Mouse (Mus musculus): ENCODE data around the gene Hlx. TPM values are rescaled to one million over a fixed set of nuclear protein-coding genes. Genes with fewer than 3 reads are reported as not detected.

The Hlx gene
- total and polyA plus RNA-seq, 3 experiments: 2.4 to 9.6 TPM; not detected in 1

GRCm38 (mm10) chr1:184763866-184764265 is 31.4 kb upstream of the Hlx start:
- no peak for DNase-seq (ENCODE audit: low read depth, low spot score)
- TF ChIP-seq RCOR1 (IDR thresholded peaks at IDR 0.05; ENCODE audit: low read depth, low read length): no peak
- TF ChIP-seq BHLHE40 (IDR thresholded peaks at IDR 0.05; ENCODE audit: borderline replicate concordance, low read depth, low read length): no peak
- no peak for TF ChIP-seq SMC3 (IDR thresholded peaks at IDR 0.05; ENCODE audit: low read depth, low read length)
- TF ChIP-seq POLR2A (IDR thresholded peaks at IDR 0.05; ENCODE audit: control insufficient read depth in 1 of 2, insufficient read depth in 1 of 2, low read depth in 1 of 2, low read length in 2 of 2, poor library complexity in 1 of 2): no peak
- TF ChIP-seq ZNF384 (IDR thresholded peaks at IDR 0.05; ENCODE audit: low read depth, low read length): no peak
- TF ChIP-seq POLR2AphosphoS5 (IDR thresholded peaks at IDR 0.05; ENCODE audit: borderline replicate concordance, low read depth, low read length): no peak
- TF ChIP-seq ELF1 (IDR thresholded peaks at IDR 0.05; ENCODE audit: low read depth, low read length): no peak
- no peak for TF ChIP-seq POLR2AphosphoS2 (IDR thresholded peaks at IDR 0.05; ENCODE audit: low read length)
- TF ChIP-seq HCFC1 (IDR thresholded peaks at IDR 0.05; ENCODE audit: low read depth, low read length): no peak
- no peak for TF ChIP-seq CHD1 (IDR thresholded peaks at IDR 0.05; ENCODE audit: low read depth, low read length)
- no peak for TF ChIP-seq E2F4 (IDR thresholded peaks at IDR 0.05; ENCODE audit: borderline replicate concordance, low read depth, low read length)
- no peak for TF ChIP-seq SIN3A (IDR thresholded peaks at IDR 0.05; ENCODE audit: low read length)
- TF ChIP-seq MAZ (IDR thresholded peaks at IDR 0.05; ENCODE audit: low read depth, low read length): no peak
- no peak for TF ChIP-seq TAL1 (IDR thresholded peaks at IDR 0.05; ENCODE audit: low read length)
- no peak for TF ChIP-seq GABPA (IDR thresholded peaks at IDR 0.05; ENCODE audit: low read depth, low read length)
- no peak for TF ChIP-seq MYB (IDR thresholded peaks at IDR 0.05; ENCODE audit: low read depth, low read length)
- TF ChIP-seq MAFK (IDR thresholded peaks at IDR 0.05; ENCODE audit: borderline replicate concordance, low read depth, low read length): no peak
- TF ChIP-seq UBTF (IDR thresholded peaks at IDR 0.05; ENCODE audit: borderline replicate concordance, insufficient read depth, low read depth, low read length): no peak
- Histone ChIP-seq H3K9ac (ENCODE audit: control insufficient read depth, low read depth, low read length, poor library complexity, severe bottlenecking) (no peak overlapping the region), H3K4me1 (ENCODE audit: control insufficient read depth in 1 of 2, insufficient read depth in 2 of 2, low read length in 2 of 2) (no peaks in the 10 kb centered on the region), H3K4me3 (ENCODE audit: control insufficient read depth in 1 of 2, insufficient read depth in 1 of 2, low read depth in 2 of 2, low read length in 2 of 2) (no peak overlapping the region), H3K79me2 (ENCODE audit: control insufficient read depth, insufficient read depth, low read length, poor library complexity) (no peaks in the 10 kb centered on the region), H3K27ac (ENCODE audit: control insufficient read depth, low read depth, low read length) (no peak overlapping the region), H3K36me3 (ENCODE audit: control insufficient read depth in 1 of 2, insufficient read depth in 2 of 2, low read length in 2 of 2) (no peaks in the 10 kb centered on the region), H3K27me3 (ENCODE audit: control insufficient read depth in 1 of 2, insufficient read depth in 2 of 2, low read length in 2 of 2) (no peaks in the 10 kb centered on the region; a peak in 1 of 4 replicates), H3K9me3 (replicated peaks; ENCODE audit: insufficient read depth, low read length) (no peaks in the 10 kb centered on the region)

GRCm38 (mm10) chr1:184762941-184763340 is 30.5 kb upstream of the Hlx start:
- Histone ChIP-seq H3K36me3 (ENCODE audit: control insufficient read depth in 1 of 2, insufficient read depth in 2 of 2, low read length in 2 of 2) (no peaks in the 10 kb centered on the region), H3K79me2 (ENCODE audit: control insufficient read depth, insufficient read depth, low read length, poor library complexity) (no peaks in the 10 kb centered on the region), H3K4me3 (ENCODE audit: control insufficient read depth in 1 of 2, insufficient read depth in 1 of 2, low read depth in 2 of 2, low read length in 2 of 2) (no peak overlapping the region), H3K27ac (ENCODE audit: control insufficient read depth, low read depth, low read length) (no peak overlapping the region), H3K9me3 (replicated peaks; ENCODE audit: insufficient read depth, low read length) (no peaks in the 10 kb centered on the region), H3K9ac (ENCODE audit: control insufficient read depth, low read depth, low read length, poor library complexity, severe bottlenecking) (no peak overlapping the region), H3K4me1 (ENCODE audit: control insufficient read depth in 1 of 2, insufficient read depth in 2 of 2, low read length in 2 of 2) (no peaks in the 10 kb centered on the region), H3K27me3 (ENCODE audit: control insufficient read depth in 1 of 2, insufficient read depth in 2 of 2, low read length in 2 of 2) (no peaks in the 10 kb centered on the region; a peak in 1 of 4 replicates)
- no peak for DNase-seq (ENCODE audit: low read depth, low spot score)
- TF ChIP-seq EP300 (IDR thresholded peaks at IDR 0.05; ENCODE audit: low read depth in 1 of 2, low read length in 2 of 2) (no peak), MYC (IDR thresholded peaks at IDR 0.05; ENCODE audit: low read depth, low read length) (no peak), MAFK (IDR thresholded peaks at IDR 0.05; ENCODE audit: borderline replicate concordance, low read depth, low read length) (no peak), TBP (IDR thresholded peaks at IDR 0.05; ENCODE audit: low read depth, low read length) (no peak), POLR2AphosphoS2 (IDR thresholded peaks at IDR 0.05; ENCODE audit: low read length) (no peak), MYB (IDR thresholded peaks at IDR 0.05; ENCODE audit: low read depth, low read length) (no peak), SIN3A (IDR thresholded peaks at IDR 0.05; ENCODE audit: low read length) (no peak), POLR2AphosphoS5 (IDR thresholded peaks at IDR 0.05; ENCODE audit: borderline replicate concordance, low read depth, low read length) (no peak), CTCF (IDR thresholded peaks at IDR 0.05 in 2 of 3, conservative IDR thresholded peaks at IDR 0.05 in 1 of 3; ENCODE audit: control insufficient read depth in 1 of 3, insufficient read depth in 1 of 3, low read depth in 2 of 3, low read length in 3 of 3, poor library complexity in 1 of 3, severe bottlenecking in 1 of 3) (no peak), NRF1 (IDR thresholded peaks at IDR 0.05; ENCODE audit: insufficient read depth, low read depth, low read length, poor library complexity, severe bottlenecking) (no peak)

All from MEL (cell line).